ENCODE assay signal across 8 mouse cellular contexts in the genomic region with DNA sequence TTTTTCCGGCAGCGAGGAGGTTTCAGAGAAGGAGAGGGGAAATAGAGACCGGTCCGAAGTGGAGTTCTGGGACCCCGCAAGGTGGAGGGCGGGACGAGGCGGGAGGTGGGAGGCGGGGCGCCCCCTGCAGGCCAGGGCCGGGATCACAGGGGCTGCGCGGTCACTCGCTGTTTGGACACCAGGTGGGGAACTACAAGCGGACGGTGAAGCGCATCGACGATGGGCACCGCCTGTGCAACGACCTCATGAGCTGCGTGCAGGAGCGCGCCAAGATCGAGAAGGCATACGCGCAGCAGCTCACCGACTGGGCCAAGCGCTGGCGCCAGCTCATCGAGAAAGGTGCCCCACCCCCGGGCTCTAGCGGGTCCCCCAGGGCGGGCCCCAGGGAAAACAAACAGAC. TPM values are rescaled to one million over a fixed set of nuclear protein-coding genes. Genes with fewer than 3 reads are reported as not detected.
A peak's percentile ranks its signal among the peaks of the same experiment; 100 is the strongest.
DNase-seq lines count a peak whose midpoint lies in the region; ATAC-seq and TF ChIP-seq lines count a peak whose summit lies in the region.

No protein-coding gene starts in this region.

- ATAC-seq in forebrain, embryonic 15.5 days (replicated peaks): 0 out of 2 replicates have a peak, but pooled peaks have one; percentile 21
- peak; percentile 47; the same call in 1 of the 2 replicates for ATAC-seq in intestine, embryonic 14.5 days (replicated peaks; ENCODE audit: low FRiP score, low TSS enrichment, low read depth)
- peak; percentile 47; the same call in 1 of the 2 replicates for ATAC-seq in liver, postnatal 0 days
- no peak for ATAC-seq in neural tube, embryonic 13.5 days (ENCODE audit: low read depth)

- H3K9ac ChIP-seq in forebrain, embryonic 15.5 days (replicated peaks): peak overlapping the region; percentile 36; the same call in 1 of the 2 replicates
- no peak overlapping the region for H3K9ac ChIP-seq in intestine, embryonic 14.5 days (ENCODE audit: low read length)
- H3K9ac ChIP-seq in liver, postnatal 0 days (replicated peaks): no peak overlapping the region
- peak overlapping the region; percentile 49; the same call in 1 of the 2 replicates for H3K9ac ChIP-seq in neural tube, embryonic 13.5 days

- peak overlapping the region; percentile 31 for H3K4me3 ChIP-seq in forebrain, embryonic 15.5 days
- H3K4me3 ChIP-seq in intestine, embryonic 14.5 days (ENCODE audit: low read depth, low read length): peak overlapping the region; percentile 17
- H3K4me3 ChIP-seq in liver, postnatal 0 days (ENCODE audit: low read depth, low read length): no peak overlapping the region
- peak overlapping the region; percentile 20 for H3K4me3 ChIP-seq in neural tube, embryonic 13.5 days

- TF ChIP-seq POLR2A in brain, embryonic 14.5 days (IDR thresholded peaks at IDR 0.05; ENCODE audit: borderline replicate concordance, extremely low read depth, insufficient read depth, insufficient read length, poor library complexity, severe bottlenecking): no peak

- peak overlapping the region; percentile 48 for H3K4me2 ChIP-seq in forebrain, embryonic 15.5 days (replicated peaks)
- H3K4me2 ChIP-seq in intestine, embryonic 14.5 days (ENCODE audit: low read length): peak overlapping the region; percentile 59
- peak overlapping the region; percentile 59 for H3K4me2 ChIP-seq in liver, postnatal 0 days (ENCODE audit: low read depth, low read length)
- H3K4me2 ChIP-seq in neural tube, embryonic 13.5 days: peak overlapping the region; percentile 51

- peak; percentile 78 for TF ChIP-seq CTCF in brain, embryonic 14.5 days (IDR thresholded peaks at IDR 0.05; ENCODE audit: borderline replicate concordance, extremely low read depth, insufficient read depth, insufficient read length)
- peak; percentile 79 for TF ChIP-seq CTCF in liver, postnatal 0 days (IDR thresholded peaks at IDR 0.05; ENCODE audit: low read depth)

- H3K36me3 ChIP-seq in forebrain, embryonic 15.5 days: no peaks in the 10 kb centered on the region
- no peaks in the 10 kb centered on the region for H3K36me3 ChIP-seq in intestine, embryonic 14.5 days (ENCODE audit: control insufficient read depth, insufficient read depth, low read length)
- H3K36me3 ChIP-seq in liver, postnatal 0 days (replicated peaks; ENCODE audit: insufficient read depth, low read length): no peaks in the 10 kb centered on the region
- peaks cover 6% of the 10 kb centered on the region; the same call in 1 of the 2 replicates for H3K36me3 ChIP-seq in neural tube, embryonic 13.5 days

- peaks cover 6% of the 10 kb centered on the region for H3K4me1 ChIP-seq in forebrain, embryonic 15.5 days
- H3K4me1 ChIP-seq in intestine, embryonic 14.5 days (replicated peaks; ENCODE audit: control insufficient read depth, insufficient read depth, low read length): peaks cover 3% of the 10 kb centered on the region; the same call in 1 of the 2 replicates
- H3K4me1 ChIP-seq in liver, postnatal 0 days (ENCODE audit: insufficient read depth): peaks cover 6% of the 10 kb centered on the region; the same call in 1 of the 2 replicates
- peaks cover 17% of the 10 kb centered on the region for H3K4me1 ChIP-seq in neural tube, embryonic 13.5 days (replicated peaks)

- no peak for TF ChIP-seq EP300 in liver, postnatal 0 days (IDR thresholded peaks at IDR 0.05; ENCODE audit: low read depth)

- H3K27me3 ChIP-seq in forebrain, embryonic 15.5 days: 0 out of 2 replicates have a peak, but pooled peaks cover 5% of the 10 kb centered on the region
- H3K27me3 ChIP-seq in intestine, embryonic 14.5 days (replicated peaks; ENCODE audit: control insufficient read depth, insufficient read depth, low read length): no peaks in the 10 kb centered on the region
- H3K27me3 ChIP-seq in liver, postnatal 0 days (ENCODE audit: insufficient read depth, low read length): peaks cover 6% of the 10 kb centered on the region; the same call in 1 of the 2 replicates
- H3K27me3 ChIP-seq in neural tube, embryonic 13.5 days: peaks cover 30% of the 10 kb centered on the region

- H3K27ac ChIP-seq in forebrain, embryonic 15.5 days (replicated peaks): no peak overlapping the region
- H3K27ac ChIP-seq in intestine, embryonic 14.5 days (ENCODE audit: low read depth): no peak overlapping the region
- H3K27ac ChIP-seq in liver, postnatal 0 days (ENCODE audit: low read depth): no peak overlapping the region
- H3K27ac ChIP-seq in neural tube, embryonic 13.5 days (replicated peaks): no peak overlapping the region

- H3K9me3 ChIP-seq in forebrain, embryonic 15.5 days: no peaks in the 10 kb centered on the region
- H3K9me3 ChIP-seq in intestine, embryonic 14.5 days (ENCODE audit: control insufficient read depth, low read length): no peaks in the 10 kb centered on the region
- peaks cover 5% of the 10 kb centered on the region; the same call in 1 of the 2 replicates for H3K9me3 ChIP-seq in liver, postnatal 0 days (ENCODE audit: low read length)
- H3K9me3 ChIP-seq in neural tube, embryonic 13.5 days: no peaks in the 10 kb centered on the region

- 1% methylated on average over 34 of the region's 34 CpGs for WGBS in forebrain, embryonic 15.5 days
- WGBS in intestine, embryonic 14.5 days: under 1% methylated on average over 33 of the region's 34 CpGs
- under 1% methylated on average over 33 of the region's 34 CpGs for WGBS in liver, postnatal 0 days (ENCODE audit: insufficient replicate concordance)
- 1% methylated on average over 34 of the region's 34 CpGs for WGBS in neural tube, embryonic 13.5 days

- DNase-seq in gastrocnemius, adult 18-20 months (ENCODE audit: low spot score): peak; percentile 30
- DNase-seq in gastrocnemius, postnatal 25 days: no peak
- DNase-seq in brain, embryonic 14.5 days (ENCODE audit: low read depth): peak; percentile 66
- peak; percentile 85 for DNase-seq in intestine, embryonic 14.5 days (ENCODE audit: low spot score)
- DNase-seq in liver, postnatal 0 days: peak; percentile 70
- no peak for DNase-seq in layer of hippocampus, postnatal 36 days

RNA-seq across cellular contexts. Expression of gene Spdef, which starts 26.2 kb away (rescaled TPM):
- total RNA-seq in gastrocnemius, adult 18-20 months (2021): not detected
- total RNA-seq in gastrocnemius, postnatal 25 days (2021): under 1 TPM in 1 of 2 experiments, not detected in 1; 0.26 TPM
- 1.1 and 1.3 TPM in 2 replicates for polyA plus RNA-seq in brain, embryonic 14.5 days (2012; rRNA removed)
- 0.49 and 0.51 TPM in 2 replicates for polyA plus RNA-seq in forebrain, embryonic 15.5 days (2015; fragmentation: Nextera tagmentation; extraction: Ambion mirVana)
- 8.6 and 12.0 TPM in 2 replicates for polyA plus RNA-seq in intestine, embryonic 14.5 days (2014; fragmentation: Nextera tagmentation; extraction: Ambion mirVana)
- 0.08 TPM in 1 of 2 replicates, not detected in the other for polyA plus RNA-seq in liver, postnatal 0 days (2015; fragmentation: Nextera tagmentation; extraction: Ambion mirVana)
- 0.56 and 0.68 TPM in 2 replicates for polyA plus RNA-seq in neural tube, embryonic 13.5 days (2015; fragmentation: Nextera tagmentation; extraction: Ambion mirVana)
- under 1 TPM in 1 of 2 experiments, not detected in 1; 0.90 TPM for total RNA-seq in layer of hippocampus, postnatal 36 days (2021)

RNA-seq across cellular contexts. Expression of gene Pacsin1, which starts 47.2 kb away (rescaled TPM):
- under 1 TPM in 1 of 2 experiments, not detected in 1; 0.33 TPM for total RNA-seq in gastrocnemius, adult 18-20 months (2021)
- under 1 TPM; 0.20 to 0.21 TPM for total RNA-seq in gastrocnemius, postnatal 25 days (2021)
- 19.0 and 27.8 TPM in 2 replicates for polyA plus RNA-seq in brain, embryonic 14.5 days (2012; rRNA removed)
- 31.9 and 32.1 TPM in 2 replicates for polyA plus RNA-seq in forebrain, embryonic 15.5 days (2015; fragmentation: Nextera tagmentation; extraction: Ambion mirVana)
- polyA plus RNA-seq in intestine, embryonic 14.5 days (2014; fragmentation: Nextera tagmentation; extraction: Ambion mirVana): 1.5 and 2.0 TPM in 2 replicates
- polyA plus RNA-seq in liver, postnatal 0 days (2015; fragmentation: Nextera tagmentation; extraction: Ambion mirVana): 0.27 and 0.29 TPM in 2 replicates
- 29.6 and 32.1 TPM in 2 replicates for polyA plus RNA-seq in neural tube, embryonic 13.5 days (2015; fragmentation: Nextera tagmentation; extraction: Ambion mirVana)
- 100 to 1,000 TPM; 310 to 319 TPM for total RNA-seq in layer of hippocampus, postnatal 36 days (2021)

Comparison
In these comparisons a context has a peak if more than half of its experiments do, and no peak if none do; other contexts are left out.
1. DNase-seq: peak in gastrocnemius, adult 18-20 months (single experiment), brain, embryonic 14.5 days (single experiment), intestine, embryonic 14.5 days (single experiment) and liver, postnatal 0 days (single experiment); none in gastrocnemius, postnatal 25 days (single experiment) and layer of hippocampus, postnatal 36 days (0 of 2).
2. H3K9ac ChIP-seq: peak in forebrain, embryonic 15.5 days (single experiment) and neural tube, embryonic 13.5 days (single experiment); none in intestine, embryonic 14.5 days (single experiment) and liver, postnatal 0 days (single experiment).
3. Peak in every context shown above with its lines, with median percentiles within 50 percentile points of each other: H3K4me2 ChIP-seq.